Mouse (Mus musculus): ENCODE results near the gene Synm.

The Synm gene

GRCm38 (mm10) chr7:67749441-67750239 is 9.9 kb downstream of the Synm start:
- DNase-seq (ENCODE audit: low spot score in 2 of 2) = no peak

GRCm38 (mm10) chr7:67747731-67748305 is 11.7 kb downstream of the Synm start:
- no peak for DNase-seq (ENCODE audit: low spot score in 2 of 2)

DNA sequence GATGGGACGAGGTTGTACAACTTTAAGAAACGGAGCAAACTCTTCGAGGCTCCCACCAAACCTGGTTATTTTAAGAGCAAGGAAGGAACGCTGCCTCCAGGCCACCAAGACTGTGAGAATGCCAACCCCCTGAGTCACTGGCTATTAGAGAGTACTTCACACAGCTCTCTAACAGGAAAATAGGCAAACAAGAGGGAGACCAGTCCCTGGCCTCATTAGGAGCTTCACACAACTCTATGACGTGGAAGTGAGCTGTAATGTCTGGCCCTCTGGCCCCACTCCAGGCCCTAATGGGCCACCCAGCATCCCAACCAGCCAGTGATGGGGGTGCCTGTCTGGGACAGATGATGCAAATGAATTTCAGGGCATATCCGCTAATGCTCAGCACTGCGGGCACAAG is 17.8 kb downstream of the Synm start:
- peak in 1 of 2 experiments; percentile 49 for DNase-seq (ENCODE audit: low spot score in 2 of 2)

DNA sequence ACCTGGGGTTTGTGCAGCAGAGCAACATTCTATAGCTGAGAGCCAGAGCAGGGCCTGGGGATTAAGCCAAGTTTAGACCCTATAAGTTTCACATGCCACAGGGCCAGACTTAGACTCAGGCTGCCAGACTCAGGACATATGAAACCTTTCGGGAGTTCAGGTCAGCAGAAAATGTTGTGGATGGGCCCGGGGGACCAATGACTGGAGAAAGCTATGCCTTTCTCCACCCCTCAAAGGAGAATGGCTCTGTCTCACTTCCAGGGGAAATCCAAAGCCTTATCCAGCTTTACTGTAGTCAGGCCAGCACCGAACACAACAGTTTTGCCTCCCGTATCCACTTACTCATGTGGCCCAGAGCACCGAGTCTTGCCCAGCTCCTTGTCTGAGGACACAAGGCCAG is 18.7 kb downstream of the Synm start:
- DNase-seq (ENCODE audit: low spot score in 2 of 2) = no peak

GRCm38 (mm10) chr7:67740382-67740781 is 19.2 kb downstream of the Synm start:
- DNase-seq (ENCODE audit: low spot score in 2 of 2) = no peak

DNA sequence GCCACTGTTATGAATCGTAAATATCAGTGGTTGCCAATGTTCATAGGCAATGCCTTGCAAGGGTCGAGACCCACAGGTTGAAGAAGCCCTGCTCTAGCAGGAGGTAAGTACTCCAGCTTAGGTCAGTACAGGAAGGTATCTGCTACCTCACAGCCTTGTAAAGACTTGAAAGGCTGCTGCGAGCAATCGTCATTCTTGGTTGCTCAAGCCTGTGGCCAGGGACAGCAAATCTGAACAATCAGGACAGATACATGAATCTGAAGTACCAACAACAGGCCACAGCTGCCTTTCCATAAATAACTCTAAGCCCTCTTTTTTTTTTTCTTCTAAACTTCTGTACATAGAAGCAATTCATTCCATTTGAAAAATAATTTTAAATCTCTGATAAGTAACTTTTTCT is 27.3 kb downstream of the Synm start:
- DNase-seq (ENCODE audit: low spot score in 2 of 2) = no peak

- DNase-seq (ENCODE audit: low spot score in 2 of 2) = no peak
Observed at GRCm38 (mm10) chr7:67730431-67731110, 29.0 kb downstream of the Synm start.

- peak in 1 of 2 experiments; percentile 13 for DNase-seq (ENCODE audit: low spot score in 2 of 2)
Observed at GRCm38 (mm10) chr7:67728809-67729208, 30.7 kb downstream of the Synm start.

DNA sequence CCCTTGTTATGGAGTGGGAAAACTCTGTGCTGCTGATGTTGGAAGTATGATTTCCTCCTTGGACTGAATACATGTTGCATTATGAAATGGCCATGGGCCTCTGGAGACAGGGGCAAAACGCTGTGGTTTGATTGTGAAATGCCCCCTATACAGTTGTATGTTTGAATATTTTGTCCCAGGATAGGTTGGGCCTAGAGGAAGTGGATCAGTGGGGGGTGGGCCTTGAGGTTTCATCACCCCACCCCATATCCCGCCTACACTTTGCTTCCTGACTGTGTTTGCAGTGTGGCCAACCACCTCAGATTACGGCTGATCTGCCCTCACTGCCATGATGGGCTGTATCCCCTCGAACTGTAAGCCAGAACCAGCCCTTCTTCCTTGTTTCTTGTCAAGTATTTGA is 31.3 kb downstream of the Synm start:
- DNase-seq (ENCODE audit: low spot score in 2 of 2) = no peak

DNA sequence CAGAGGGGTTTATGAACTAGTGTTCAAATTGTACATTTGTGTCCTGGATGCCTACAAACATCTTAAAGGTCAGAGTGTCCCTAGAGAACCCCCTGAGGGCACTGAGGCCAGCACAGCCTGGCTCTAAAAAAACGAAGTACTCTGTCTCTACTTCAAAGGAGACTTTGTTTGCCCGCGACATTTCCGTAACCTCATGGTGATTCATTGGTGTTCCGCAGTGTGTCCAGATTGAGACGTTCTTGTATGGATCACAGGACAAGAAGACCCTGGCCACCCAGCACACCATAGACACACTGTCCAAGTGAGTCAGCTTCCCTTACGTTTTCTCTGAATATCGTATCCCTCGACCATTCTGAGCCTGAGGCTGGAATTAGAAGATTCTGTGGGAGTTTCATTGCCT is 34.5 kb downstream of the Synm start:
- DNase-seq (ENCODE audit: low spot score in 2 of 2) = no peak

- no peak for DNase-seq (ENCODE audit: low spot score in 2 of 2)
Observed at GRCm38 (mm10) chr7:67724536-67724935, 35.0 kb downstream of the Synm start.

- DNase-seq (ENCODE audit: low spot score in 2 of 2) = no peak
Observed at GRCm38 (mm10) chr7:67722163-67722562, 37.4 kb downstream of the Synm start.

DNA sequence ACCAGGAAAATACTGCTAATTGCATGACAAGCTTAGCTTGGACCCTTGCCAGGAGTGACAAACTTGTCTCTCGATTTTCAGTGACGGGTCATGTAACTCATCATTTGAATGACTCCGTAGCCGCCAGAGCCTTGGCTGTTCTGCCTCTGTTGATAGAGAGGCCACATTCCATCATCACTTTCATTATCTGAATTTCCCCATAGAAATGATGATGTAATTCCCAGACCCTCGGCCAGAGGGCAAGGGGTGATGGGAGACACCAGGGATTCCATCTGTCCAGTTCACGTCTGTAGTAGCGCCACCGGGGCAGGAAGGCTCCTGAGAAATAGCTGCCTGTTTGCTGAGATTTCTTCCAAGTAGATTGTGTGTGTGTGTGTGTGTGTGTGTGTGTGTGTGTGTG is 40.7 kb downstream of the Synm start:
- no peak for DNase-seq (ENCODE audit: low spot score in 2 of 2)

DNA sequence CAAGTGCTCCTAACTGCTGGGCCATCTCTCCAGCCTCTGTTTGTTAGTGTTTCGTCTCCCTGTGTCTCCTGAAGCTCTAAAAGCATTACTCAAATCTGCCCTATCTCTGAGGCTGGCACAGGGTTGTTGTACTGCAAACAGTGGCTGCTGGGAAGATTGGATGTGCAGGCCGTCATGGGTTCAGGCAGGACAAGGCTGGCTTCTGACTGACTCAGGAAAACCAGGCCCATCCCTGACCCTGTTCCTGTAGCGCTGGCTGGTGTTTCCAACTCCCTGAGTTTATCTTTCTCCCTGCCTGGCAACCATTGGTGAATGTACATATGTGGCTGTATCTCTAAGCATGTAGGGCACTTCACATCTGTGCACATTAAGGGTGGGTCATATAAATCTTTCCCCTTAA is 42.0 kb downstream of the Synm start:
- DNase-seq (ENCODE audit: low spot score in 2 of 2) = no peak

DNA sequence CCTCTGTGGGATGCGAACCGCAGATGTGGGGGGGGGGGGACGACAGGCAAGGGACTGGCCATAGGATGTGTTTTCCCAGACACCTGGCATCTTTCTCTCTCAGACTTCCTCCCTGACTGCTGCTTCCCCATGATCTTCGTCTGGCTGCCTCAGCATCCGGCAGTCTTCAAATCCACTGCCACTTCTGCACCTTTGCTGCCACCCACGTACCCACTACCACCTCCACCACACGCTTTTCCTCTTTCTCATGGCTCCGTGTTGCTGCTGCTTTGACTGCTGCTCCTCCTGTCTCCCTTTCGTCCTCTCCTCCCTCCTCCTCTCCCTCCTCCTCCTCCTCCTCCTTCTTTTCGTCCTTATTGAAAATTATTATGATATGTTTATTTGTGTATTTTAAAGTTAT is 42.6 kb downstream of the Synm start:
- no peak for DNase-seq (ENCODE audit: low spot score in 2 of 2)

- no peak for DNase-seq (ENCODE audit: low spot score in 2 of 2)
Observed at GRCm38 (mm10) chr7:67716213-67716878, 43.2 kb downstream of the Synm start.

DNA sequence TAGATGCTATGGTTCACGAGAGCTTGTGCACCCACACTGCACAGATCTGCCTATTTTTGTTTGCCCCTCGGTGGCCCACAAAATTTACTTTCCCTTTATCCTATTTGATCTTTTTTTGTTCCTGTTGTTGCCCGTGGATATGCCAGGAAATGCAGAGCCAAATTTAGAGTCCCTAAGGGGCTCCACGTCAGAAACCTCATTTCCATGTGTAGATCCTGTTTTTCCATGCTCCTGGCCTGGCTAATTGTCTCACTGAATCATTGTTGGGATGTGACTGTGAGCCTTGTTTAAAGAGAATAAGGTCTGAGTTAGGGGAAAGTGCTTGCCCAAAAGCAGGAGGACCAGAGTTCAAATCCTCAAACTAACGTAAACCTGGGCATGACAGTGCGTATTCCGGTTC is 44.4 kb downstream of the Synm start:
- no peak for DNase-seq (ENCODE audit: low spot score in 2 of 2)

DNA sequence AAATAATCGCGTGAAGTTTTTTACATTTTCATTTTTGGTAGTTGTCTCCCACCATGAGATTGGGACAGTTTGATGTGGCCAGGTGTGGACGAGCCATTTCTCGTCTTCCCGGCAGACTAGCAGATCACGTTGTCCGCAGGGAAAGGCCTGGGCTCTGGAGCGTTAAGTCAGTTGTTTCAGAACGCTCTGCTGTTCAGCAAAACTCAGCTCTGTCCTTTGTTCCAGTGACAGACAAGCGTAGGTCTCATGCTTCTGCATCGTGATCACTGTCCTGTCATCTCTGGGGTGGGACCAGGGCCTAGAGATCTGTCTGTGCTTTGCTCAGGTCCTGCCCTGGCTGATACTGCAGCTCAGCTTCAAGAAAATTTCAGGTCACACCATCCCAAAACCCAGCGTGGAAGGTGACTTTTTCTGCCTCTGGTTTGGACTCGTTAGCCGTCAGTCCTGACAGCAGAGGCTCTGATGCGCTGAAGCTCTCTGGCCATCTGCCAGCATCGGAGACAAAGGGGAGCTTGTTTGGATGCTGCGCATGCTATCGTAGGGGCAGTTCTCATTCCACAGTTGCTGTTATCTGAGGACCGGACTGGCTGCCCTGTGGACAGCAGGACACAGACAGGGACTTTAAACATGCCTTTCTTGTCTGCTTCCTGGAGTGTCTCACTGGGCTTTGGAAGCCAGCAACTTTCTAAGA is 45.6 kb downstream of the Synm start:
- DNase-seq (ENCODE audit: low spot score in 2 of 2) = no peak

- DNase-seq (ENCODE audit: low spot score in 2 of 2) = no peak
Observed at GRCm38 (mm10) chr7:67710216-67710615, 49.3 kb downstream of the Synm start.

- DNase-seq (ENCODE audit: low spot score in 2 of 2) = no peak
Observed at GRCm38 (mm10) chr7:67708160-67708559, 51.4 kb downstream of the Synm start.

- peak in 1 of 2 experiments; percentile 56 for DNase-seq (ENCODE audit: low spot score in 2 of 2)
Observed at GRCm38 (mm10) chr7:67701252-67701914, 58.2 kb downstream of the Synm start.
